ENCODE assay signal across 22 mouse cellular contexts in genomic region chr9:97429885-97430449, GRCm38 (mm10).
DNase-seq lines count a peak whose midpoint lies in the region; ATAC-seq and TF ChIP-seq lines count a peak whose summit lies in the region.
"Had no signal": no experiment of that assay in that cellular context is flagged by ENCODE, and none has a peak within 500 bp of the region (broad histone marks: within the 10 kb centered on the region; RNA-seq: fewer than 3 reads in every experiment).

No protein-coding gene starts in this region.

- no peak for TF ChIP-seq EP300 in lung, postnatal 0 days (IDR thresholded peaks at IDR 0.05)

- H3K9ac ChIP-seq in lung, embryonic 14.5 days = no peak overlapping the region
- no peak overlapping the region for H3K9ac ChIP-seq in lung, embryonic 15.5 days
- no peak overlapping the region for H3K9ac ChIP-seq in lung, embryonic 16.5 days (ENCODE audit: low read length)
- H3K9ac ChIP-seq in lung, postnatal 0 days (replicated peaks; ENCODE audit: low read depth) = no peak overlapping the region

- no peaks in the 10 kb centered on the region for H3K4me1 ChIP-seq in lung, embryonic 14.5 days (ENCODE audit: insufficient read depth)
- H3K4me1 ChIP-seq in lung, embryonic 15.5 days = peaks cover 8% of the 10 kb centered on the region; the same call in 1 of the 2 replicates
- H3K4me1 ChIP-seq in lung, embryonic 16.5 days (replicated peaks; ENCODE audit: control insufficient read depth, insufficient read depth, low read length) = 0 out of 2 replicates have a peak, but pooled peaks cover 3% of the 10 kb centered on the region
- H3K4me1 ChIP-seq in lung, postnatal 0 days (ENCODE audit: insufficient read depth, low read depth, low read length) = no peaks in the 10 kb centered on the region

- H3K27me3 ChIP-seq in lung, embryonic 14.5 days (ENCODE audit: insufficient read depth, low read length) = no peaks in the 10 kb centered on the region
- no peaks in the 10 kb centered on the region for H3K27me3 ChIP-seq in lung, embryonic 15.5 days
- no peaks in the 10 kb centered on the region for H3K27me3 ChIP-seq in lung, embryonic 16.5 days (ENCODE audit: control insufficient read depth, insufficient read depth, low read depth, low read length)
- no peaks in the 10 kb centered on the region for H3K27me3 ChIP-seq in lung, postnatal 0 days (replicated peaks; ENCODE audit: insufficient read depth, low read length)
- H3K27me3 ChIP-seq: CH12.LX had no signal

- no peaks in the 10 kb centered on the region for H3K9me3 ChIP-seq in lung, embryonic 14.5 days (ENCODE audit: low read depth, low read length)
- H3K9me3 ChIP-seq in lung, embryonic 15.5 days = no peaks in the 10 kb centered on the region
- H3K9me3 ChIP-seq in lung, embryonic 16.5 days (ENCODE audit: control insufficient read depth, low read length) = no peaks in the 10 kb centered on the region
- H3K9me3 ChIP-seq in lung, postnatal 0 days (ENCODE audit: low read length) = no peaks in the 10 kb centered on the region

- no peak for TF ChIP-seq CTCF in lung, embryonic 14.5 days (IDR thresholded peaks at IDR 0.05; ENCODE audit: low read depth)
- TF ChIP-seq CTCF in lung, postnatal 0 days (IDR thresholded peaks at IDR 0.05) = no peak

- ATAC-seq in lung, embryonic 14.5 days (ENCODE audit: insufficient read depth) = peak; percentile 82
- ATAC-seq in lung, embryonic 15.5 days (ENCODE audit: borderline replicate concordance, extremely low read depth, low FRiP score, low TSS enrichment) = peak; percentile 82; the same call in 1 of the 2 replicates
- ATAC-seq in lung, embryonic 16.5 days (ENCODE audit: low read depth) = peak; percentile 89
- no peak; the same call in 1 of the 2 replicates for ATAC-seq in lung, postnatal 0 days
- ATAC-seq: activated CD4-positive, CD25-positive, alpha-beta regulatory T cell, adult 4 months; CD4-positive, CD25-positive, alpha-beta regulatory T cell, adult 4 months; Patski had no signal

- peak; percentile 71 for DNase-seq in lung, embryonic 14.5 days
- DNase-seq in lung, postnatal 36 days = no peak
- no peak for DNase-seq in lung, postnatal 4 days
- no peak for DNase-seq in lung, postnatal 14 days
- peak; percentile 30 for DNase-seq in lung, postnatal 0 days (ENCODE audit: low spot score)
- DNase-seq in lung, adult 18-20 months = no peak
- DNase-seq: adrenal gland, adult 2 months; adrenal gland, adult 8-10 months; adrenal gland, postnatal 10 days; adrenal gland, postnatal 14 days; adrenal gland, postnatal 25 days; adrenal gland, postnatal 36 days; B cell, adult 2 months; cerebellum, adult 11 months; cerebellum, adult 11-12 months had no signal

- H3K36me3 ChIP-seq in lung, embryonic 14.5 days (ENCODE audit: insufficient read depth) = no peaks in the 10 kb centered on the region
- no peaks in the 10 kb centered on the region for H3K36me3 ChIP-seq in lung, embryonic 15.5 days
- no peaks in the 10 kb centered on the region for H3K36me3 ChIP-seq in lung, embryonic 16.5 days (ENCODE audit: control insufficient read depth, insufficient read depth, low read length)
- no peaks in the 10 kb centered on the region for H3K36me3 ChIP-seq in lung, postnatal 0 days (ENCODE audit: insufficient read depth, low read length)
- H3K36me3 ChIP-seq: G1E had no signal

- 20% methylated on average over 1 of the region's 1 CpGs for WGBS in lung, embryonic 14.5 days
- WGBS in lung, embryonic 15.5 days = 43% methylated on average over 1 of the region's 1 CpGs
- 26% methylated on average over 1 of the region's 1 CpGs for WGBS in lung, embryonic 16.5 days
- 35% methylated on average over 1 of the region's 1 CpGs for WGBS in lung, postnatal 0 days

- no peak overlapping the region for H3K4me3 ChIP-seq in lung, embryonic 14.5 days (ENCODE audit: low read depth, low read length)
- no peak overlapping the region for H3K4me3 ChIP-seq in lung, embryonic 15.5 days
- no peak overlapping the region for H3K4me3 ChIP-seq in lung, embryonic 16.5 days (ENCODE audit: low read length)
- H3K4me3 ChIP-seq in lung, postnatal 0 days (ENCODE audit: low read depth, low read length) = no peak overlapping the region

- no peak overlapping the region for H3K27ac ChIP-seq in lung, embryonic 14.5 days (ENCODE audit: low read depth)
- peak overlapping the region; percentile 44 for H3K27ac ChIP-seq in lung, embryonic 15.5 days
- 0 out of 2 replicates have a peak overlapping the region, but pooled peaks have one; percentile 4 for H3K27ac ChIP-seq in lung, embryonic 16.5 days (ENCODE audit: low read length)
- H3K27ac ChIP-seq in lung, postnatal 0 days (ENCODE audit: low read length) = no peak overlapping the region

- no peak overlapping the region for H3K4me2 ChIP-seq in lung, embryonic 14.5 days
- H3K4me2 ChIP-seq in lung, embryonic 15.5 days = no peak overlapping the region
- no peak overlapping the region for H3K4me2 ChIP-seq in lung, embryonic 16.5 days (ENCODE audit: low read depth, low read length)
- H3K4me2 ChIP-seq in lung, postnatal 0 days (replicated peaks; ENCODE audit: low read depth, low read length) = no peak overlapping the region

Comparison
In these comparisons a context has a peak if more than half of its experiments do, and no peak if none do; other contexts are left out.
1. DNase-seq: peak in lung, embryonic 14.5 days (single experiment) and lung, postnatal 0 days (single experiment); none in lung, postnatal 36 days (single experiment), lung, postnatal 4 days (0 of 2), lung, postnatal 14 days (single experiment) and lung, adult 18-20 months (0 of 2).
2. H3K27ac ChIP-seq: peak in lung, embryonic 15.5 days (single experiment) and lung, embryonic 16.5 days (single experiment); none in lung, embryonic 14.5 days (single experiment) and lung, postnatal 0 days (single experiment).